Mouse (Mus musculus): Measurements from ENCODE around the gene Phldb1. TPM values are rescaled to one million over a fixed set of nuclear protein-coding genes. Genes with fewer than 3 reads are reported as not detected.

Gene Phldb1
- polyA plus RNA-seq, 1 experiment: 3.8 TPM

DNA sequence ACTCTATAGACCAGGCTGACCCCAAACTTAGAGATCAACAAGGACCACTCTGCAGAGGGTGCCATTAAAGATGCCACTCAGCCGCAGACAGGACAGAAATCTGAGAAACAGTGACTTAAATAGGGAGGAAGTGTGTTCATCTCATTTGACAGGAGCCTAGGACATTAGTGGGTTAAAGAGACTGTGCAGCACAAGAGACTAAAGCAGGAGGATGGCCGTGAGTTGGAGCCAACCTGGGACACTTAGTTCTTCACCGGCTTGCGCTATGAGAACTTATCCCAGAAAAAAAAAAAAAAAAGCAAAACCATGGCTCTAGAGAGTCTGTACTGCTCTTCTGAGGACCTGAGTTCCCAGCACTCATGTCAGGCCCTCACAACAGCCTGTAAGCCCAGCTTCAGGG lies 87.3 kb downstream of the Phldb1 start:
- H3K36me3 ChIP-seq (ENCODE audit: control insufficient read depth, insufficient read depth, low read length): no peaks in the 10 kb centered on the region
- TF ChIP-seq POLR2A (IDR thresholded peaks at IDR 0.05; ENCODE audit: control insufficient read depth, low read depth, low read length) (no peak), CTCF (IDR thresholded peaks at IDR 0.05; ENCODE audit: control insufficient read depth, insufficient read depth, insufficient replicate concordance, low read depth, low read length) (no peak)
- no peaks in the 10 kb centered on the region for H3K27me3 ChIP-seq (ENCODE audit: control insufficient read depth, insufficient read depth, low read length)
- H3K4me3 ChIP-seq (ENCODE audit: control insufficient read depth, low read depth, low read length): no peak overlapping the region
- no peak overlapping the region for H3K27ac ChIP-seq (ENCODE audit: control insufficient read depth, insufficient read depth, low read depth, low read length)
- H3K4me1 ChIP-seq (ENCODE audit: control insufficient read depth, insufficient read depth, low read length): peaks cover 8% of the 10 kb centered on the region

DNA sequence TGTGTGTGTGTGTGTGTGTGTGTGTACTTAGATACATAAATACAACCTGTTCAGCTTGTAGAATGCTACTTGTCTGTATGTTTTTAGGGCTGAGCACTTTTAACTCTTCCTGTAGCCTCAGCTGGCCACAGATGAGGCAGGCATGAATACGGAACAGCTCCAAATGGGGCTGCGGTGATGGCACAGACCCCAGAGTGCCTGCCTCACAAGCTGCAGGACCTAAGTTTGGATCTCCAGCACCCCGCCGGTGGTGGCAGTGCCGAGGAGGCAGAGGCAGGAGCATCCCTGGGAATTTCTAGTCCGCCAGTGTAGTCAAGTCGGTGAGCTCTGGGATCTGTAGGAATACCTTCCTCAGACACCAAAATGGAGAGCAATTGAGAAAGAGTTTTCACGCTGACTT lies 88.0 kb downstream of the Phldb1 start:
- TF ChIP-seq POLR2A (IDR thresholded peaks at IDR 0.05; ENCODE audit: control insufficient read depth, low read depth, low read length): no peak
- TF ChIP-seq CTCF (IDR thresholded peaks at IDR 0.05; ENCODE audit: control insufficient read depth, insufficient read depth, insufficient replicate concordance, low read depth, low read length): no peak
- Histone ChIP-seq H3K4me1 (ENCODE audit: control insufficient read depth, insufficient read depth, low read length) (peaks cover 8% of the 10 kb centered on the region), H3K27me3 (ENCODE audit: control insufficient read depth, insufficient read depth, low read length) (no peaks in the 10 kb centered on the region), H3K36me3 (ENCODE audit: control insufficient read depth, insufficient read depth, low read length) (no peaks in the 10 kb centered on the region), H3K4me3 (ENCODE audit: control insufficient read depth, low read depth, low read length) (no peak overlapping the region), H3K27ac (ENCODE audit: control insufficient read depth, insufficient read depth, low read depth, low read length) (no peak overlapping the region)

DNA sequence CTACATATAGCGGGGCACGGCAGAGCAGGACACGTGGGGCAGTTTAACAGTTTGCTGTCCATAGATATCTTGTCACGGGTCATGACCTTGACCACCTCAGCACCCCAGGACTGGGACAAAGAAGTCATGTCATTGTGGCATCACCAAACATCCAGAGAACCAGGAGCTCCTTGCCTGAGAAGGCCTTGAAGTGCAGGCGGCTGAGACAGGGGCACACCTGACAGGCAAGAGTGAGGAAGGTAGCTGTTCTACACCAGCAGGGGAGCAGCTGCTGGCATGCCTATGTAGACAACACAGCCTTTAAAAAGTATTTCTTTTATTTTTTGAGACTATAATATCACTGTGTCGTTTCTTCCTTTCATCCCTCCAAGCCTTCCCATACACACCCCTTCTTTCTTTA lies 88.6 kb downstream of the Phldb1 start:
- H3K4me1 ChIP-seq (ENCODE audit: control insufficient read depth, insufficient read depth, low read length): peaks cover 8% of the 10 kb centered on the region
- no peak overlapping the region; the same call in 1 of the 2 replicates for H3K4me3 ChIP-seq (ENCODE audit: control insufficient read depth, low read depth, low read length)
- no peaks in the 10 kb centered on the region for H3K36me3 ChIP-seq (ENCODE audit: control insufficient read depth, insufficient read depth, low read length)
- H3K27ac ChIP-seq (ENCODE audit: control insufficient read depth, insufficient read depth, low read depth, low read length): no peak overlapping the region
- no peaks in the 10 kb centered on the region for H3K27me3 ChIP-seq (ENCODE audit: control insufficient read depth, insufficient read depth, low read length)
- TF ChIP-seq POLR2A (IDR thresholded peaks at IDR 0.05; ENCODE audit: control insufficient read depth, low read depth, low read length): no peak
- no peak for TF ChIP-seq CTCF (IDR thresholded peaks at IDR 0.05; ENCODE audit: control insufficient read depth, insufficient read depth, insufficient replicate concordance, low read depth, low read length)

DNA sequence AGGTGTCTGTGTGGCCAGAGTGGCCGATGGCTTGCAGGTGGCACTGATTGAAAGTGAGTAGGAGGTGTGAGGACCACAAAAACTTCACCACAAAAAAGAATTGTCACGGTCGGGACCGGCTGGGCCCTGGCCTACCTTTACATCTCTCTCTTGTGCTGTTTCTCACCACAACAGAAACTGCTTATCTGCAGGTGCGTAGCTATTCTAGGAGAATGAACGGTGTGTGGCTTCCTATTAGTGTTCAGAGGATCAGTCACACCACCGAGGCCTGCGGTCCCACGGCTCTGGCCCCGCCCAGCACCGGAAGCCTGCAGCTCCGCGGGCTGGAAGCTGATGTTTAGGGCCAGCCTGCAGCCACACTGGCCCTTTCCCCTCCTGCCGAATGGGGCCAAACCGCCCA lies 89.1 kb downstream of the Phldb1 start:
- no peaks in the 10 kb centered on the region for H3K36me3 ChIP-seq (ENCODE audit: control insufficient read depth, insufficient read depth, low read length)
- H3K4me3 ChIP-seq (ENCODE audit: control insufficient read depth, low read depth, low read length): no peak overlapping the region; the same call in 1 of the 2 replicates
- peaks cover 8% of the 10 kb centered on the region for H3K4me1 ChIP-seq (ENCODE audit: control insufficient read depth, insufficient read depth, low read length)
- H3K27ac ChIP-seq (ENCODE audit: control insufficient read depth, insufficient read depth, low read depth, low read length): no peak overlapping the region
- no peak for TF ChIP-seq CTCF (IDR thresholded peaks at IDR 0.05; ENCODE audit: control insufficient read depth, insufficient read depth, insufficient replicate concordance, low read depth, low read length)
- H3K27me3 ChIP-seq (ENCODE audit: control insufficient read depth, insufficient read depth, low read length): no peaks in the 10 kb centered on the region

DNA sequence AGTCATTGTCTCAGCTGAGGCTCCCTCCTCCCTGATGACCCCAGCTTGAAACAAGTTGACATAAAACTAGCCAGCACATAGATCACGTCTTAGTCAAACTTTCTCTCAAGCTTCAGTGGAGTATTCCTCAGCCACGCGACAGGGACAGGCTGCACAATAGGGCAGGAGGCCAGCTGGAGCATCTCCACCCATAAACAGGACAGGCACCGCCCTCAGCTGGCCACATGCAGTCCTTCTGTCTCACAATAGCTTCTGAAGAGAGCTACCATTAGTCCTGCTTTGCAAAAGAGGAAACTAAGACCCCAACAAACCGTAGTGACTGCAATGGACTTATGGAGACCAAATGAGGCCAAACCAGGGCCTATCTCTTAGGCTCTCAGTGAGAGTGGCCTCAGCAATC lies 89.5 kb downstream of the Phldb1 start:
- TF ChIP-seq POLR2A (IDR thresholded peaks at IDR 0.05; ENCODE audit: control insufficient read depth, low read depth, low read length): no peak
- no peak for TF ChIP-seq CTCF (IDR thresholded peaks at IDR 0.05; ENCODE audit: control insufficient read depth, insufficient read depth, insufficient replicate concordance, low read depth, low read length)
- no peak overlapping the region for H3K27ac ChIP-seq (ENCODE audit: control insufficient read depth, insufficient read depth, low read depth, low read length)
- no peak overlapping the region for H3K4me3 ChIP-seq (ENCODE audit: control insufficient read depth, low read depth, low read length)
- H3K36me3 ChIP-seq (ENCODE audit: control insufficient read depth, insufficient read depth, low read length): no peaks in the 10 kb centered on the region
- peaks cover 8% of the 10 kb centered on the region for H3K4me1 ChIP-seq (ENCODE audit: control insufficient read depth, insufficient read depth, low read length)
- no peaks in the 10 kb centered on the region for H3K27me3 ChIP-seq (ENCODE audit: control insufficient read depth, insufficient read depth, low read length)

DNA sequence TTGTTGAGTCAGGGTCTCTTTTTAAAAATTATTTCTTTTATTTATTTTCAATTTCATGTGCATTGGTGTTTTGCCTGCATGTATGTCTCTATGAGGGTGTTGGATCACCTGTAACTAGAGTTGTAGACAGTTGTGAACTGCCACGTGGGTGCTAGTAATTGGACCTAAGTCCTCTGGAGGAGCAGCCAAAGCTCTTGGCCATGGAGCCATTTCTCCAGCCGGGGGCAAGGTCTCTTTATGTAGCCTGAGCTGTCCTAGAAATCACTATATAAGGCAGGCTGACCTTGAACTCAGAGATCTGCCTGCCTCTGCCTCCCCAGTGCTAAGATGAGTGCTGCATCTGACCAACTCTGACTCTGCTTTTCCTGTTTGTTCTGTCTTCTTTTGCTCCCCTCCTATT lies 90.8 kb downstream of the Phldb1 start:
- H3K4me1 ChIP-seq (ENCODE audit: control insufficient read depth, insufficient read depth, low read length): peaks cover 6% of the 10 kb centered on the region
- H3K27ac ChIP-seq (ENCODE audit: control insufficient read depth, insufficient read depth, low read depth, low read length): no peak overlapping the region
- no peaks in the 10 kb centered on the region for H3K36me3 ChIP-seq (ENCODE audit: control insufficient read depth, insufficient read depth, low read length)
- H3K4me3 ChIP-seq (ENCODE audit: control insufficient read depth, low read depth, low read length): no peak overlapping the region
- TF ChIP-seq POLR2A (IDR thresholded peaks at IDR 0.05; ENCODE audit: control insufficient read depth, low read depth, low read length): no peak
- TF ChIP-seq CTCF (IDR thresholded peaks at IDR 0.05; ENCODE audit: control insufficient read depth, insufficient read depth, insufficient replicate concordance, low read depth, low read length): no peak
- H3K27me3 ChIP-seq (ENCODE audit: control insufficient read depth, insufficient read depth, low read length): no peaks in the 10 kb centered on the region

DNA sequence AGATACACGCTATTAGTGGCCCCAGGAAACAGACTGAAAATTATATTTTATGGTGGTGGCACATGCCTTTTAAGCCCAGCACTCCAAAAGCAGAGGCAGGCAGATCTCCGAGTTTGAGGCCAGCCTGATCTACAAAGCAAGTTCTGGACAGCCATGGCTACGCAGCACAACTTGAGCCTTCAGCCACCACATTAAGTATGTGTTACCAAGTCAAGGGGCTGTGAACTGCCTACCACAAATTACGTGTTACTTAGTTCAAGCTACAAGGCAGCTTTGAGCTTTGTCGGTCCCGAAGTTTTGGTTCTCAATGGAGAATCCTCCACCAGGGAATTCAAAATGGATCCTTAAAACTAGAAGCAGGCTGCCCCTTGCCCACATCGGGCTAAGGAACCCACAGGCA lies 91.9 kb downstream of the Phldb1 start:
- Histone ChIP-seq H3K27ac (ENCODE audit: control insufficient read depth, insufficient read depth, low read depth, low read length) (peak overlapping the region; percentile 54), H3K4me1 (ENCODE audit: control insufficient read depth, insufficient read depth, low read length) (peaks cover 6% of the 10 kb centered on the region), H3K27me3 (ENCODE audit: control insufficient read depth, insufficient read depth, low read length) (no peaks in the 10 kb centered on the region), H3K36me3 (ENCODE audit: control insufficient read depth, insufficient read depth, low read length) (no peaks in the 10 kb centered on the region), H3K4me3 (ENCODE audit: control insufficient read depth, low read depth, low read length) (no peak overlapping the region)
- no peak for TF ChIP-seq POLR2A (IDR thresholded peaks at IDR 0.05; ENCODE audit: control insufficient read depth, low read depth, low read length)
- TF ChIP-seq CTCF (IDR thresholded peaks at IDR 0.05; ENCODE audit: control insufficient read depth, insufficient read depth, insufficient replicate concordance, low read depth, low read length): no peak

DNA sequence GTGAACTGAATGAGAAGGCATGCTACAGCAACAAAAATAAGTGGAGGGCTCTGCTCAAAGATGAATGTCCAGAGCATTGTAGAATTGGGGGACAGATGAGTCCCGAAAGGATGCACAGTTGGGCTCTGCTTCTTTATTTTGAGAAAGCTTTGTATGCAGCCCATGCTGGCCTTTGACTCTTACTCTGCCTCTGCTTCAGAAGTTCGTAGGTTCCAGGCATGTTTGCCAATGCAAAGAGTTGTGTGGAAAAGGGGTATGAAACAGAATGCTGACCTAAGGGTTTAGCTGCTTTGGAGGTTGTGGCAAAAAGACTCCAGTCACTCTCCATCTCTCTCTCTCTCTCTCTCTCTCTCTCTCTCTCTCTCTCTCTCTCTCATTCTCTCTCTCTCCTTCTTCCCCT lies 93.4 kb downstream of the Phldb1 start:
- H3K36me3 ChIP-seq (ENCODE audit: control insufficient read depth, insufficient read depth, low read length): no peaks in the 10 kb centered on the region
- no peaks in the 10 kb centered on the region for H3K27me3 ChIP-seq (ENCODE audit: control insufficient read depth, insufficient read depth, low read length)
- TF ChIP-seq POLR2A (IDR thresholded peaks at IDR 0.05; ENCODE audit: control insufficient read depth, low read depth, low read length) (no peak), CTCF (IDR thresholded peaks at IDR 0.05; ENCODE audit: control insufficient read depth, insufficient read depth, insufficient replicate concordance, low read depth, low read length) (no peak)
- peaks cover 6% of the 10 kb centered on the region for H3K4me1 ChIP-seq (ENCODE audit: control insufficient read depth, insufficient read depth, low read length)
- H3K4me3 ChIP-seq (ENCODE audit: control insufficient read depth, low read depth, low read length): peak overlapping the region; percentile 53
- H3K27ac ChIP-seq (ENCODE audit: control insufficient read depth, insufficient read depth, low read depth, low read length): no peak overlapping the region

All from testis, adult 2 months (tissue).